Mouse (Mus musculus) naive thymus-derived CD4-positive, alpha-beta T cell, adult 2 months (primary cell): ENCODE measurements around the gene Prss33.

Experiments used
- DNase-seq: peaks from one replicate; pipeline ENCODE4 v3.0.0-alpha.2; 2011; ENCODE audit warnings: low read depth

Gene Prss33

GRCm38 (mm10) chr17:23783352-23783751 lies 52.5 kb downstream of the Prss33 start:
- DNase-seq = no peak
